Mouse (Mus musculus) cerebellum, postnatal 4 days (tissue): Measurements from ENCODE around the gene 1700001P01Rik.

Experiments
- DNase-seq, 2 experiments: peaks; one replicate each; pipeline ENCODE4 v3.0.0; 2022; ENCODE audit warnings: low spot score in 2 of 2, mixed read lengths in 1 of 2

1700001P01Rik gene

GRCm38 (mm10) chr11:97775808-97776496 lies at the start of gene 1700001P01Rik:
1700001P01Rik (minus strand) TSS chr11:97775918.
- no peak for DNase-seq

- DNase-seq, result no peak
Measured at GRCm38 (mm10) chr11:97825295-97825694, 49.6 kb upstream of the 1700001P01Rik start.

GRCm38 (mm10) chr11:97824895-97825294 lies 49.2 kb upstream of the 1700001P01Rik start:
- no peak for DNase-seq

DNA sequence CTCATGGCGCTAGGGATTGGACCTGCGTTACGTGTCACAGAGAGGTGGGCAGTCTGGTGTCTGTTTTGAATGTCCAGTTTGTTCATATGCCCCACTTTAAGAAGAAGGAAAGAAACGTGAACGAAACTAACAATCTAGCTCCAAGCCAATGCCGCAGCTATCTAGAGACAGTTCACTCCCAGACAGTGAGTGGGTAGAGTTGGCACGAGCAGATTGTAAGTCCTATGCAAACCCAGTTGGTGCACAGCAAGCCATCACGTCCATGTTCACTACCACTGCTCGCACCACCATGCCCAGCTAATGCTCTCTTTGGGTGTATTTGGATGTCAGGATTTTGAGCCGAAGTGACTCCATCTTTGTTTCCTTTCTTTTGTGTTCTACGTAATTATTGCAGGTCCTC lies 48.5 kb upstream of the 1700001P01Rik start:
- DNase-seq, result no peak

GRCm38 (mm10) chr11:97822840-97823603 lies 47.3 kb upstream of the 1700001P01Rik start:
- no peak for DNase-seq

- no peak for DNase-seq
Measured at GRCm38 (mm10) chr11:97821401-97822064, 45.8 kb upstream of the 1700001P01Rik start.

DNA sequence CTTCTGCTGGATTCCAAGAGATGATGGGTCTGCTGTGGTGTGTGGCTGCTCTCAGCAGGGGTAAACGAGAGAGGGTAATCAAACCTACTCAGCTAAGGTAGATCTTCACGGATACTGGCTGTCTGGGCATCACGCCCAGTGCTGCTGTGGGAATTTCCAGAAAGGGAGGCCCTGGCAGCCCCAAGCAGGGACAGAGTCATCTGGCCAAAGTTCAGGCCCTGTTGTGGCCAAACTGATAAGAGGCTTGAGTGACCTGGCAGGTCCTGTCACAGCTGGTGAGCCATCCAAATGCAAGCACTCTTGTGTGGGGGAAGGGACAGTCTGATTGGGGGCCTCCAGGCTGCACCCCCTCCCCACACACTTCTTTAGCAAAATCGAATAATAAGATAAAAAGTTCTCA lies 45.1 kb upstream of the 1700001P01Rik start:
- no peak for DNase-seq

- no peak for DNase-seq
Measured at GRCm38 (mm10) chr11:97819923-97820322, 44.2 kb upstream of the 1700001P01Rik start.

- no peak for DNase-seq
Measured at GRCm38 (mm10) chr11:97819102-97819501, 43.4 kb upstream of the 1700001P01Rik start.

DNA sequence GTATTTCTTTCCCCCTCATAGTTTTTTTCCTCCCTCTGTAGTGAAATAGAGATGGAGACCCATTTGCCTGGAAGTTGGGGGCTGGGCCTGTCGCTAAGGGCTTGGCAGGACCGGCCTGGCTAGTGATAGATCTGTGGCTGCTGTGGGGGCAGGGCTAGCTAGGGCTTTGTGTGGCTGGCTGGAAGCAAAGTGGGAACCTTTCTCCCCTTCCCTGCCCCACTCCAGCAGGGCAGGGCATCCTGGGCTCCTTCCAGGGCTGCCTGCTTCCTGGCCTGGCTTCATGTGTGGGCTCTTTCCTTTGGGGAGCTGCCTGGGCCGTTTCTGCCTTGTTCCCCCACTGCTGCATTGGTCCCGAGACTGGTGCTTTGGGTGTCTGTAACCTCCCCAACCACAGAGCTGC lies 42.9 kb upstream of the 1700001P01Rik start:
- DNase-seq, result peak in 1 of 2 experiments; percentile 60

- no peak for DNase-seq
Measured at GRCm38 (mm10) chr11:97818003-97818402, 42.3 kb upstream of the 1700001P01Rik start.

DNA sequence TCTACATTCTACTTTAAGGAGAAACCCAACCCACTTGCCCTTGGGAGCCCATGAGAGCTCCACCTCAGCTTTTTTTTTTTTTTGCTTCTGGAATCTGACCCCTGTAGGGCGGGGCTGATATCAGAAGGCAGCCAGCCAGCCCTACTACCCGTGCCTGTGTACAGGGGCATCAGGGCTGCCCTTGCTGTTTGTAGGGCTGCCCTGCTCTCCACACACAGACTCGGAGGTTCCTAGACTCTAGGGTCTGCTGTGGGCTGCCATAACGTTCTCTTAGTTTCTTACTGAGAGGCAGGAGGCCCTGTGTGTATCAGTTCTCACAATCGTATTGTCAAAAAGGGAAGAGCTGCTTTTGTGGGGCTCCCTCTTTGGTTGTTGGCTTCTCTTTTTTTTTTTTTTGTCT lies 41.7 kb upstream of the 1700001P01Rik start:
- no peak for DNase-seq

DNA sequence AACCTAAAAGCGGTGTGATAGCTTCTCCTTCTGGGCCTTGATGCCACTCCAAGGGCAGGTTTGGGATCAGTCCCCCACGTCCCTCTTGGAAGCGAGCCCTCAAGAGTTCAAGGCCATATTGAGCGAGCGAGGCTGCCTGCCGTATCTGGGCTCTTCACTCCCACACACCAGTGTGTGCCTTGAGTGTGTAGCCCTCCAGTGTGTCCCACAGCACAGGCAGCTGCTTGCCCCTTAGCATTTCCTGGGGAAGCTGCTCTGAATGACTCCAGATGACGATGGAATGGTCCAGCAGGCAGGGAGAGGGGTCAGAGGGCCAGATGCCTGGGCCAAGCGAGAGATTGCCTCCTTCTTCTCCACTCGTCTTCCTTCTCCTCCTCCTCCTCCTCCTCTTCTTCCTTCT lies 41.2 kb upstream of the 1700001P01Rik start:
- DNase-seq, result no peak

GRCm38 (mm10) chr11:97816176-97816575 lies 40.5 kb upstream of the 1700001P01Rik start:
- no peak for DNase-seq

DNA sequence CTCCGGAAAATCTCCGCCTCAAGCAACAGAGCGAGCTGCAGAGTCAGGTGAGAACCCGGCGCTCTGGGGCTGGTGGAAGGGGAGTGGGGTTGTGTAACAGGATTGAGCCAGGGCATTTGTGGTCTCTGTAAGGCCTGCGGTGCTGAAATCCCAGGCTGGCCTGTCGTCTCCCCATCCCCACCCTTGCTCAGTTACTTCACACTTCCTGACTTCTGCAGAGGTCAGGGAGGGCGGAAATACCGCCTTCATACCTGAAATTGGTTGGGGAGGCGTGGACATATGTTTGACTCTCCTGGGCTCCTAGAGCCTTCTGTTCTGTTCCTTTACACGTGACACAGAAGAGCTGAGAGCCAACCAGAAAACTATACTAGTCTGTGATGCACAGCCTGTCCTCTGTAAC lies 40.0 kb upstream of the 1700001P01Rik start:
- DNase-seq, result no peak

- no peak for DNase-seq
Measured at GRCm38 (mm10) chr11:97813746-97814515, 38.2 kb upstream of the 1700001P01Rik start.

GRCm38 (mm10) chr11:97813085-97813484 lies 37.4 kb upstream of the 1700001P01Rik start:
- no peak for DNase-seq

DNA sequence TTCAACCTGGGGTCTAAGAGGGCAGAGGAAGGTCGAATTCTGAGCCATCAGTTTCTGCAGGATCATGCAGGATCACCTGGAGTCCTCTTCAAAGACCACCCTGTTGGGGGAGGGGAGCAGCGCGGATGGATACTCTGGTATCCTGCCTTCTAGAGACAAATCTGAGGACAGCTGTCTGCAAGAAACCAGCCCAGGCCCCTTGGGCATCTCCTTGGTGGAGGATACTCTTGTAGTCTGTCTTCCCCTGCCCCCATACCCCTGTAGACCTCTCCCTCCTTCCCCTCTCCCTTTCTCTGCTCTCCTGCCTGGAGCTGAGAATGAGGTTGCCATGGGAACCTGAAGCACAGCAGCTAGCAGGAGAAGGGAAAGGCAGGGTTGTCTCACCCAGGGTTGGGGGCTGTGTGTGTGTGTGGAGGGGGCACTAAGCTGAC lies 36.8 kb upstream of the 1700001P01Rik start:
- peak in 1 of 2 experiments; percentile 49 for DNase-seq

- no peak for DNase-seq
Measured at GRCm38 (mm10) chr11:97811569-97812362, 36.0 kb upstream of the 1700001P01Rik start.

DNA sequence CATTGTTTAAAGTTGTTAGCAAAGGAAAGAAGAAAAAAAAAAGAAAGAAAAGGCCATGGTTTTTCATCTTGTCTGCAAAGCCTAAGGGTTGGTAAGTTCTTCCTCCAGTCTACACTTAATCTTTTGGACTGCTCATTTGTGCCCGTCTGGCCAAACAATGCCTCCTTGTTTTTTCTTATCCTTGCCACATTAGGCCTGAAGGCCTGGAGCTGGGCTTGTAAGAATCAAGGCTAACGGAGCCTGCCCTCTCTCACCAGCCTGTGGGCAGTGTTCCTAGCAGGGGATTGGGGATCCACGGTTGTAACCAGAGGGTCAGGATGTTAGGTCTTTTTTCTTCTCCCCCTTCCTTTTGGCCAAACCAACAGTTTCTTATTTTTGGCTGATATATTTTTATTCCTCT lies 35.3 kb upstream of the 1700001P01Rik start:
- no peak for DNase-seq

- no peak for DNase-seq
Measured at GRCm38 (mm10) chr11:97810356-97810755, 34.6 kb upstream of the 1700001P01Rik start.
